Mouse (Mus musculus) heart, postnatal 10 days (tissue): Measurements from ENCODE around the gene Mrvi1. TPM values are rescaled to one million over a fixed set of nuclear protein-coding genes. Genes with fewer than 3 reads are reported as not detected.

Source experiments
- DNase-seq, 2 experiments: peaks; one replicate each; pipeline ENCODE4 v3.0.0; 2021
- intact Hi-C: fragments of 180-260 bp; cut with DNase I; formaldehyde crosslinking; loops from one replicate; pipeline ENCODE4 v1.15.1; 2025
- total RNA-seq, 2 experiments: library from RNA; stranded (reverse); gene quantifications; 2 replicates each; pipeline ENCODE4 v1.2.3; 2021

Gene Mrvi1
- 10 to 100 TPM; 13.5 to 15.5 TPM for total RNA-seq

GRCm38 (mm10) chr7:110982053-110982705 is at the start of gene Mrvi1:
Gene Mrvi1 (minus strand): TSS chr7:110982461.
- DNase-seq: peak; percentile 78
- intact Hi-C loops: loop anchor here (2.0 kb wide), 1 partner anchor 33 kb away; no protein-coding TSS in a partner anchor

- DNase-seq: no peak
- intact Hi-C loops: no loop called here
These were observed 46.8 kb upstream of the Mrvi1 start for GRCm38 (mm10) chr7:111029046-111029553.

DNA sequence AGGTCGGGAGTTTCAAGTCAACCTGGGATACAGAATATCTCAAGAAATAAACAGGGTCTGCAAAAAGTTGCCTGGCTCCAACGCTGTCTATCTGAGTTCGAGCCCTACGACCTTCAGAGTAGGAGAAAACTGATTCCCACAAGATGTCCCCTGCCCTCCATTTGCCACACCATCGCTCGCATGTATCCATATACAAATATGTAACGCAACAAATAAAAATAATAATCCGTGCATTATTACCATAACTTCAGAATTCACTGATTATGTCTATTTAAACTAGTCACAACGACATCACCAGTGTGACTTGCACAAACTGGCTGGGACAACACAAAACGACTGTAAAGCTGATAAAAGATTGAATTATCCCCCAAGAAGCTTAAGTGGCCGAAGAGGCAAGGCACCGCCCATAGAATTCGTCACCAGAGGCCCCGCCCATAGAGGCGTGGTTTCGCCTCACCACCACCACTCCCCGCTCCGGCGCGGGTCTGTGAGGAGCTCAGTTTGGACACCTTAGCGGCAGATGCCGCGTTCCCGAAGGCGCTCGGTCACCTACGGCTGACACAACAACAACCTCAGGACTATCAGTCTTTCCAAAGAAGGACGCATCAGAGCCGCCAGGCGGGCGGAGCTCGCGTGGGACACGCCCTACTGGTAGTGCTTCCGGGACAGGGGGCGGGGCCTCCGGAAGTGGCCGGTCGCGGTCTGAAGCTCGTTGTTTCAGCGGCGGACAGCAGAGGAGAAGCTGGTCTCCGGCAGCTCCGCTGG is 46.2 kb upstream of the Mrvi1 start, which contains the start of gene Ctr9:
Gene Ctr9, plus strand, starts transcription at position 671 of the 765 bp plus-strand sequence.
- intact Hi-C loops: no loop called here
- DNase-seq: peak; percentile 97 to 98

- DNase-seq: no peak
- intact Hi-C loops: no loop called here
These were observed 42.7 kb upstream of the Mrvi1 start for GRCm38 (mm10) chr7:111024912-111025311.

DNA sequence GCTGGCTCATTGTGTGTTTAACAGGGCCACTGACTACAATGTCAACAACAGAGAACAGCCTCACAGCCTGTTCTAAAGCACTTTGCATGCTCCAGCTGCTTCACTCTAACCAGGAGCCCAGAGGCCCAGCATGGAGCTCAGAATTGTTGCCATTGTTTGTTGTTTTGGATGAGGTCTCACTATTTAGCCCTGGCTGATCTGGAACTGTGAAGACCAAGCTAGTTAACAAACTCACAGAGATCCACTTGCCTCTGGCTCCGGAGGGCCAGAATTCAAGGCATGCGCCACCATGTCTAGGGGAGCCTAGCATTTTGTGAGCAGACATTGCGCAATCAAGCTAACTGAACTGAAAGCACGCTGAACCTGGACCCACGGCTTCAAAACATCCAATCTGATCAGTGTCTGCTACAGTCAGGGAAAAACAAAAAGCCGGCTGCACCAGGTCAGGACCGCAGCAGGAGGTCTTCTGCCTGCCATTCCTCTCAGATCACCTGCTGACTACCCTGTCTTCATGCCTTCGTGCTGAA is 41.9 kb upstream of the Mrvi1 start:
- no peak for DNase-seq
- intact Hi-C loops: no loop called here

GRCm38 (mm10) chr7:111020814-111021213 is 38.6 kb upstream of the Mrvi1 start:
- intact Hi-C loops: no loop called here
- DNase-seq: no peak

DNA sequence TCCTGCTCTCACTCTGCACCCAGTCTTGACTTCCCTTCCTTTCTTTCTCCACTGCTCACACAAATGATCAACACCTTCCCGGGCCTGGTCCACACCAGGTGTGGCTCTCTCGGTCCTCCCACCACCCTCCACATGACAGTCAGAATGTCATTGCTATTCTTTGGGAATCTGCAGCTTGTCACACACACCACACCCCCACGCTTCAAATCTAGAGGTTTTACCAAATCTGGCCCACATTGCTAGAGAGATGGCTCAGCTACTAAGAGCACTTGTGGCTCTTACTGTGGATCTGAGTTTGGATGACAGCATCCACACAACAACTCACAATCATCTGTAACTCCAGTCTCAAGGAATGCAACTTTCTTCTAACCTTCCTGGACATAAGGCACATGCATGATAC is 34.7 kb upstream of the Mrvi1 start:
- no peak for DNase-seq
- intact Hi-C loops: loop anchor here (5.0 kb wide), 1 partner anchor 70 kb away; no protein-coding TSS in a partner anchor

DNA sequence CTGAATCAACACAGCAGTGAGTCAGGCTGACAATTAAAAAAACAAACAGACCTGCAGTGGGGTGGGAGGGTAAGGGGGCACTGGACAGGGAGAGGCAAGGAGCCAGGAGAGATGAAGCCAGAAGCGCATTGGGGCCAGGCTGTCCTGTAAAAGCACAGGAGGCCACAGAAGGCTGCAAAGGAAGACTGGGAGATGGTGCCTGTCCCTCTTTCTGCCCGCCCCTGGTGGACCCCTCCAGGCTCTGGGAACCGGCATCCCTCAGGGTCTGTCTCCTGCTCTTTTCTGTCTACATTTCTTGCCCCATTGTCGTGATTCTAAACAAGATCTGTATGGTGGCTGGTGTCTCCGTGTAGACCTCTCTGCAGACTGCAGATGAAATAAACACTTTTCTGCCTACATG is 33.5 kb upstream of the Mrvi1 start:
- no peak for DNase-seq
- intact Hi-C loops: loop anchor here (1.0 to 5.0 kb wide), 4 partner anchors 33 to 289 kb away; partner anchors contain the start of gene Mrvi1

- intact Hi-C loops: loop anchor here (1.0 to 5.0 kb wide), 4 partner anchors 32 to 288 kb away; partner anchors contain the start of gene Mrvi1
- DNase-seq: peak; percentile 90 to 93
These were observed 32.6 kb upstream of the Mrvi1 start for GRCm38 (mm10) chr7:111014893-111015292.

DNA sequence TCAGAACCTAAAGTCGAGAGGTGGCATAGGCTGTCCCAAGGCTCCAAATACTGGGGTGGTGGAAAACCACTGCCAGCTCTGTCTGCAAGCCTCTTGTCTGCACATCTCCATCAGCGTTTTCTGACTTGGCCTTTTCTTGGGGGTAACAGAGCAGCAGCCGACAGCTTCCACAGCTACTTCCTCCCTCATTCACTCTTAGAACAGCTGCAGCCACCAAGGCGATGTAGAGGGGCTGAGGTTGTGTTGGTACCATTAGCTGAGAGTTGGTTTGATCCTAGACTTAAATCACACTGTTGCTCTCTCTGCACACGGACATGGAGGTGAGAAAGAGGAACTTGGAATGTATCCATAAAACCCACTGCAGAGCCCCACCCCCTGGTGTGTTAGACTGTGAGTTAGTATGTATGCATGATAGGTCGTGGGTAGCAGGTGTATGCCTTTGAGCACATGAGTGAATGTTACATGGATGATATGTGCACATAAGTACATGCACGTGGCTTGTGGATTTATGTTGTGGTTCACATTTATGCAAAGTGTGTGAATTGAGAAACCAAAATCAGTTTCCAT is 31.9 kb upstream of the Mrvi1 start:
- intact Hi-C loops: loop anchor here (2.0 kb wide), 2 partner anchors 31 to 287 kb away; partner anchors contain the start of gene Mrvi1
- DNase-seq: no peak

DNA sequence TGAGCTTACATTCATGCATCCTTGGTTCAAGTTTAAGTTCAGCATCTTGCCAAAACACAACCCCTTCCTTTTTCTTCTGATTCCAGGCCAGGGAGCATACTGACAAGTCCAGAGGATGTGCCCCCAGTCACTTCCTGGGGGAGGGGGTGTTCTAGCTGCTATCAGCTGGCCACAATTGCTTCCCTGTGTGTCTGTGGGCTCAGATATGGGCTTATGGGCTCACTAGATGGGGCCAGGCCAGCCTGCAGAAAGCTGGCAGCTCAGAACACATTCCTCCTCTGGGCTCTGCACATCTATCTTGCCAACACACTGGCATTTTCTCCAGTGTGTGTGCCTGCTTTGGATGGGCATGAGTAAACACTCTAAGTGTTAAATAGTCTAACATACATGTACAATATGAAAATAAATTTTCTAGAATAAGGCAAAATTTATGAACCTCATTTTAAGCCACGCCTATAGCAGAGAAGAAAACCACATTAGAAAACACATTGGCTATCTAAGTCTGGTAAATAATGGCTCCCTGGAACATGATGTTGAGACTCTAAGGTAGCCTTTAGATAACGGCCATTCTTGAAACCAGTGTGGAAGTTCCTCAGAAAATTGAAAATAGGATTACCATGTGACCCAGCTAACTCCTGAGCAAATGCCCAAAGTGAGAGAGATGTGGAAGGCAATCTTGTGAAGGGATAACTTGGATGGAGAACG is 22.0 kb upstream of the Mrvi1 start:
- DNase-seq: no peak
- intact Hi-C loops: no loop called here

- no peak for DNase-seq
- intact Hi-C loops: no loop called here
These were observed 16.9 kb upstream of the Mrvi1 start for GRCm38 (mm10) chr7:110998887-110999827.

DNA sequence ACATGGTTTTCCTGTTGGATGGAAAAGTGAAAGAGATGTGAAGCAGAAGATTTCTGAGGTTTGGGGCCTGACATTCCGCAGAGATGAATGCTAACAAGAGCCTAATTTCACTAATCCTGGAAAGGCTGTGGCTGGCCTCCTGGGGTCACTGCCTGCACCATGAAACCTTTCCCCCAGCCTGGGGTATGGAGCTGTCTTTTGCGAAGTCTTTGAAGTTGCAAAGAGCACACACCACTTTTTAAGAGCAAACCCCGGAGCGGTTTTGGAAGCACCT is 8.9 kb upstream of the Mrvi1 start:
- intact Hi-C loops: no loop called here
- DNase-seq: no peak

- intact Hi-C loops: no loop called here
- DNase-seq: no peak
These were observed 8.3 kb upstream of the Mrvi1 start for GRCm38 (mm10) chr7:110990356-110991220.

DNA sequence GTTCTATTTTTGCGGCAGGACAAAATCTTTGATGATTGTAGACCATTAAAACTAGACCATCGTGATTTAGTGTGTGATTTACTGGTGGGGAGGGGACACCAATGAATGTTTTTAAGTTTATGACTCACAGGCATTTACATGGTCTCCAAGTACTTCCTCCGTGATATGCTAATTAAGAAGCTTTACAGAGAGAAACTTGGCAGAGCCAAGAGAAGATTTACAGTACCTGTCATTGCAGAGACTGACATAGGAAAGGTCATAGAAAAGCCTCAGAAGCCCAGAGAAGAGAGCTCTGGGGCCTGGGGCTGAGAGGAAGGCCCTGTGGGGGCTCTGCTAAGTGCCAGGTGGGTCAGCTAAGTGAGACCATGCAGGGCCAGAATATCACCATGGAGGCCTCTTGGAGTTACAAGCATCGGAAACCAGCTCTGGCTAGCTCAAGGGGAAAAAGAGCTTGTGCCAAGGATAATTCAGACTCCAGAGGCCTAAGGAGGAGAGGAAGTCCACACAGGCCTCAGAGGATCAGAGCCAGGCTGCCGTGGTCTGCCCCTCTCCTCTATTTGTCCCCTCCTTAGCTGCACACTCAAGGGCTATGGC is 7.1 kb upstream of the Mrvi1 start:
- DNase-seq: no peak

GRCm38 (mm10) chr7:110988081-110988480 is 5.8 kb upstream of the Mrvi1 start:
- intact Hi-C loops: no loop called here
- no peak for DNase-seq

More for the DNA sequence above, 7.1 kb upstream of the Mrvi1 start:
- intact Hi-C loops: no loop called here

DNA sequence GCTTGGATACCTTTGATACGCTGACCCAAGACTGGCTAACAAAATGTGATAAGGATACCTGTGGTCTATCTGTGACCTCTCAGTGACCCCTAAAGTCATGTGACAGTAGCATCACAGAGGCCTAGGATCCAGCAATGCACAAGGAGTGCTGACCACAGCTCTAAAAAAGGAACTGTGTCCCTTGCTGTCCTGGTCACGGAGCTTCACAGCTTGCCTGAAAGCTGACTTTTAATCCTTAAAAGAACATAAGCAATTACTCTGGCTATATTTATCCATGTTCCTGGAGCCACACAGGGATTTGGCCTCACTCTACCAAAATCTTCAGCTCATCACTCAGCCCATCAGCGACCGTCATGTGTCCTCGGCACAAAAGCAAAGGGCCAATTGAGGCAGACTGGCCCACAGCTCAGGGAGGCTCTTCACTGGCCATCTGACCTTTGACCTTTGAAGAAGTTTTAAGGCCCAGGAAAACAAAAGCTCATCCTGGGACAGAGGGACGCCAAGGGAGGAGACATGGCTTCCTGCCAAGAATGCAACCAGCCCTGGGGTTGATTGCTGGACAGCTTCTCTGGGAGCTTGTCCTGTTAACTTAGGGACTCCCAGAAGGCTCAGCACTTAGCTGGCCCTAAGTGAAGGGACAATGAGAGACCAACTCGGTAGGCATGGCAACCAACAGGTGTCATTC is 3.5 kb upstream of the Mrvi1 start:
- peak in 1 of 2 experiments; percentile 50 for DNase-seq
- intact Hi-C loops: no loop called here
